Mouse (Mus musculus) neural tube, embryonic 10.5 days (tissue): ENCODE results near the gene Rnf31.
A peak's percentile ranks its signal among the peaks of the same experiment; 100 is the strongest.

Experiments
- DNase-seq: peaks from one replicate; pipeline ENCODE4 v3.0.0-alpha.2; 2017; ENCODE audit warnings: low spot score; ENCODE audit errors: extremely low spot score

Rnf31 gene

GRCm38 (mm10) chr14:55591331-55591891 is at the start of gene Rnf31:
TSS of gene Rnf31 (plus strand) at chr14:55591708.
- DNase-seq, result peak; percentile 86

DNA sequence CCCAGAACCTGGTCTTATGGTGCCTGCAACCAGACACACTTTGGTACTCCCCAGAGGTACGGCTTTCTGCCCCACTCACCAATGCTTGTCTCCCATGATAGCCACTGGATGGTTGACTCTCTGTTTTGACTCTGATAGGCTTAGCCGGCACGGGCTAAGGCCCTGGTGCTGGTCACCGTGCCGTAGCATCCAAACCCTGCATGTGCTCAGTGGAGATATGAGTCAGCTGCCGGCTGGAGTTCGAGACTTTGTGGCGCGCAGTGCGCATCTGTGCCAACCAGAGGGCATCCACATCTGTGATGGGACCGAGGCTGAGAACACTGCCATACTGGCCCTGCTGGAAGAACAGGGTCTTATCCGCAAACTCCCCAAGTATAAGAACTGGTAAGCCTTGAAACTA is 49.2 kb upstream of the Rnf31 start:
- no peak for DNase-seq

DNA sequence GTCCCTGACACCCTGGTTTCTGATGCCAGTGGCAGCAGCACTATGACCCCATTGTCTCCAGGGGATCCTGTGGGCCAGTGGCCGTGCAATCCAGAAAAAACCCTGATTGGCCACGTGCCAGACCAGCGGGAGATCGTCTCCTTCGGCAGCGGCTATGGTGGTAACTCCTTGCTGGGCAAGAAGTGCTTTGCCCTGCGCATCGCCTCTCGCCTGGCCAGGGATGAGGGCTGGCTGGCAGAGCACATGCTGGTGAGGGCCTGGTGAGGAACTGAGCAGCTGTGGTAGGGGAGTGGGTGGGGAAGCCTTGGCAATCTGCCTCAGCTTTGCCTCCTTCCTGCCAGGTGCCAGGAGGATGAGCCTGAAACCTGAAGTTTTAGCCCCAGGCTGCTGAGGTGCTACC is 47.2 kb upstream of the Rnf31 start:
- DNase-seq, result no peak

DNA sequence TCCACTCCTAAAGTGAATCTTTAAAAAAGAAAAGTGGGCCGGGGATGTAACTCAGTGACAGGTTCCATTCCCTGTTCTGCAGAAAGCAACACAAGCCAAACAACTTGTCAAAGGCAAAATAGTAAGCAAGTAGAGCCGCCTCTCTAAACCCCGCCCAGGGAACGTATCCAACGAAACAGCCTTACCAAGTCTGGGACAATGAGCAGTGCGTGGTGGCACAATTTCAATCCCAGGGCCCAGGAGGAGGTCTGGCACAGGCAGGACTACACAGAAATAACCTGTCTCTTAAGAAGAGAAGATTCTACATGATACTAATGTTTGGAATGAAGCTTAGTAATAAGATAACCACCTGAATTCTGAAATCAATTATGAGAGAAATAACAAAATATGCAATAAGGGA is 41.3 kb upstream of the Rnf31 start:
- no peak for DNase-seq

DNA sequence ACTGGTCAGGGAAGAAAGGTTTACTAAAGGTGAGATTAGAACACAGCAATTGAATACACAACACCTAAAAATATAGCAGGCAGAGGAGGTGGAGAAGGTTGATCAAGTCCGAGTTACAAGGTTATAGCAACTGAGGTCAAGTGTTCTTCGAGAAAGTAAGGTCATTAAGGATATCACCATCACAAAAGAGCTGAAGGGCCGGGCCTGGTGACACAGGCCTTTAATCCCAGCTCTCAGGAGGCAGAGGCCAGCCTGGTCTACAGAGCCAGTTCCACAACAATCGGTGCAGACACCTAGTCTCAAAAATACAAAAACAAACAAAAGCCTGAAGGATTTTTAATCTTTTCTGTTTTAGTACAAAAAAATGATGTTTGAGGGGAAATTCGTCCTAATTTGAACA is 40.2 kb upstream of the Rnf31 start:
- no peak for DNase-seq

- DNase-seq, result no peak
Measured at GRCm38 (mm10) chr14:55551794-55552193, 39.7 kb upstream of the Rnf31 start.

- DNase-seq, result no peak
Measured at GRCm38 (mm10) chr14:55554635-55555034, 36.9 kb upstream of the Rnf31 start.

DNA sequence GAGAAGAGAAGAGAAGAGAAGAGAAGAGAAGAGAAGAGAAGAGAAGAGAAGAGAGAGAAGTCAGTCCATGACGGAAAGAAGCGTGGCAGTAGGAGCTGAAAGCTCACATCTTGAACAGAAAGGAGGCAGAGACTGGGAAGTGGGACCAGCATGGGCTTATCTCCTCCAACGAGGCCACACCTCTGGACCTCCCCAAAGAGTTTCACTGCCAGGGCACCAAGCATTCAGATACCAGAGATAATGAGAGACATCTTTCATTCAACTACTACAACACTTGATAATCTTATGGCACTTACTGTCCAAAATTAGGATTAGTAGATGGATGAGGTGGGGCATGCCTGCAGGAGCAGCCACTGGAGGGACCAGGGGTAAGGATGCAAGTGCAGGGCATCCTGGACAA is 35.7 kb upstream of the Rnf31 start:
- DNase-seq, result no peak

- peak; percentile 61 for DNase-seq
Measured at GRCm38 (mm10) chr14:55557003-55557402, 34.5 kb upstream of the Rnf31 start.

DNA sequence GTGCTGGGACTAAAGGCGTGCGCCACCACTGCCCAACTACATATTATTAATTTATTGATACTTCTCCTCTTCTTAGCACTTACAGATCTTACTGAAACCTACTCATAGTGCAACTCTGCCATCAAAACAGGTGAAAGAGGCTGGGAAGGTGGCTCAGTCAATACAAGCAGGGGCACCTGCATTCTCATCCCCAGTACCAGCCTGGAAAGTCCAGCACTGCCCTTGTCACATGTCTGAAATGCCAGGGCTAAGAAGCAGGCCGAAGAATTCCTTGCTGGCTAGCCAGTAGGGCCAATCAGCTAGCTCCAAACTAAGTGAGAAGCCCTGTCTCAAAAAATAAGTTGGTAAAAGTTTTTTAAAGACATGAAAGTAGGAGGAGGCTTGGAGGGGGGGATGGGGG is 33.9 kb upstream of the Rnf31 start:
- DNase-seq, result no peak

GRCm38 (mm10) chr14:55558740-55559448 is 32.6 kb upstream of the Rnf31 start:
- DNase-seq, result no peak

DNA sequence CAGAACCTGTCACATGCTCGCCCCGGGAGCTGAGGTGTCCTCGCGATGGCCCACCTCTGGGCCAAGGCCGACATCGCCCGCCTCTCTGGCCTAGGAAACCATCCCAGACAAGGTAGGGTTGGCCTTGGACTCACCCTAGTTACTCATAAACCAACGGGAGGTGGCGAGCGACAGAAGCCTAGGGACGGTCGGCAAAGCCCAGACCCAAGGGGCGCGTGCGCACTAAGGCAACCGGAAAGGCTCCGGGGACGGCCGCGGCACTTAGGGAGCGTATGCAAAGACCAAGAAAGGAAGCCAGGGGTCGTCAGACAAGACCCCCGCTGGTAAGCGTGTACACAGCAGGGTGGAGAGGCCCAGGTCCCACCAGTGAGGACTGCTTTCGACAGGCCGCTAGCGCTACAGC is 31.7 kb upstream of the Rnf31 start, which contains the start of gene Dcaf11:
Gene Dcaf11, plus strand, starts transcription at position 208 of the 403 bp plus-strand sequence.
- peak; percentile 93 for DNase-seq

GRCm38 (mm10) chr14:55560202-55561073 is 31.1 kb upstream of the Rnf31 start, which contains the start of gene A730061H03Rik:
TSS of gene A730061H03Rik (minus strand) at chr14:55560406.
- DNase-seq, result peak; percentile 98

GRCm38 (mm10) chr14:55561860-55562259 is 29.6 kb upstream of the Rnf31 start:
- DNase-seq, result no peak

DNA sequence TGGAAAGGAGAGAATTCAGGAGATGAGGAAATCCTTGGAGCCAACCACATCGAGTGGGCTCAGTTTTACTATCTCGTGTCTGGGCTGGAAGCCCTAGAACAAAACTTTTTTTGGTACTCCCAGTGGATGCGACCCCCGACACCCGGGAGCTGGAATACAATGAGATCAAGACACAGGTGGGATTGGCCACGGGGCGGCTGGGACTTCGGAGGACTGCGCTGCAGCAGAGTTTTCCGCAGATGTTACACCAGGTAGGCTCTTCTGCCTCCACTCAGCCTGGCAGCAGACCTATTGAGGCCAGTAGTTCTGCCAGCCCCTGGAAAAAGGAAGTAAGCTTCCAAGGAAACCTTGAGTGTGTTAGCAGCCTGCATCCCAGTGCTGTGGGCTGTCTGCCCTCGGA is 28.3 kb upstream of the Rnf31 start:
- no peak for DNase-seq

GRCm38 (mm10) chr14:55565748-55566147 is 25.8 kb upstream of the Rnf31 start:
- no peak for DNase-seq

GRCm38 (mm10) chr14:55567496-55567895 is 24.0 kb upstream of the Rnf31 start:
- DNase-seq, result no peak

DNA sequence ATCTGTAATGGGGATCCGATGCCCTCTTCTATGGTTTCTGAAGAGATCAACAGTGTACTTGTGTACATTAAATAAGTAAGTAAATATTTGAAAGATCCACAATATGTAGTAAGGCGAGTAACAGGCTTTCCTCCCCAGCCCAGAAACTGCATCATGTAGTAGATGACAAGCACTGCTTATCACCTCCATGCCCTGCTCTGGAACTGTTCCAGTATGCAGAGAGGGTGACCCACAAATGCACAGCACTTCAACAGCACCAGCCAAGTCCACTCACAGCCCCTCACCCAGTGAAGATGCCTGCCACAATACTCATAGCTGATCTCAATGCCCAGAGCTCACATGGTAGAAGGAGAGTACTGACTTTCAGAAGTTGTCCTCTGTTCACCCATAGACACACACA is 20.9 kb upstream of the Rnf31 start:
- DNase-seq, result no peak

DNA sequence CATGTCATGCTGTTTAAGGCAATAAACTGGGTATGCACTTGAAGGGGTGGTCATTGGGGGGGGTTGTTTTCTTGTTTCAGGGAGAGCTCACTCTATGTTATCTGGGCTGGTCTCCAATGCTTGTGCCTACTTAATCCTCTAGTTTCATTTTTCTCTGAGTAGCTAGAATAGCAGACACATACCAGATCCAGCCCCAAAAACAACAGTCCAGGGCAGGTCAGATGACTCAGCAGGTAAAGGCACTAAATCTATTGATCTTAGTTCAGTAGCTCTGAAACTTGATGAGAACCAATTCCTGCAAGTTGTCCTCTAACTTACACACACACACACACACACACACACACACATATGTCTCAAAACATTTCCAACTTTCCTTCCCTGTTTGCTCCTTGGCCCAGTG is 19.7 kb upstream of the Rnf31 start:
- DNase-seq, result no peak

- no peak for DNase-seq
Measured at GRCm38 (mm10) chr14:55575302-55575701, 16.2 kb upstream of the Rnf31 start, which contains the start of gene Fitm1. TSS of gene Fitm1 (plus strand) at chr14:55575617.

GRCm38 (mm10) chr14:55575711-55576110 is 15.8 kb upstream of the Rnf31 start:
- DNase-seq, result no peak

GRCm38 (mm10) chr14:55576376-55576775 is 15.1 kb upstream of the Rnf31 start:
- no peak for DNase-seq
